Mouse (Mus musculus): ENCODE results near the gene Sptlc2.

DNA sequence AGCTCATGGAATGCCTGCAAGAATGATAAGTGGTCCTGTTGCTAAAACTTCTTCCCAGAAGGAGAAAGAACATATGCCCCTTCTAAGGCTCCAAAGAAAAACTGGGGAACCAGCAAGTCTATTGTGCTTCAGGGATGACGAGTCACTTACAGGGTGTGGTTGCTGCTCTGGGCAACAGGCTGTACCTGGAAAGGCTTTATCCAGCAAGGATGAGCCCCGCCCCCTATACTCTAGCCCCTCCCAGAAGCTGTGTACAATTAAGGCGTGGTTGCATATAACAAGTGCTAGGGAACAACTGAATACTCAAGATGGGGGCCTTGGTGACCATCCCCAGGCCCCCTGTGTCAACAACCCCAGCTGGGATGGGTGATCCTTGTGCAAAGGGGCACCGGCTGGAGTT, 21.0 kb upstream of the Sptlc2 start:
- TF ChIP-seq CTCF (IDR thresholded peaks at IDR 0.05; ENCODE audit: control insufficient read depth, insufficient read depth, insufficient read length) (no peak), MYOD1 (IDR thresholded peaks at IDR 0.05; ENCODE audit: control insufficient read depth, insufficient read length, low read depth) (no peak), CEBPB (IDR thresholded peaks at IDR 0.05; ENCODE audit: low read depth) (no peak)
